Mouse (Mus musculus) kidney, embryonic 16.5 days (tissue): ENCODE results near the gene A630023A22Rik. TPM values are rescaled to one million over a fixed set of nuclear protein-coding genes. Genes with fewer than 3 reads are reported as not detected.

Source experiments
- ATAC-seq: fragments of 200-750 bp; cut with Nextera tagmentation; 2 replicates; pipeline ENCODE4 v1.8.0; 2017; ENCODE audit warnings: moderate TSS enrichment; ENCODE audit not compliant: low FRiP score, low TSS enrichment
- H3K27ac ChIP-seq: fragments of 300-500 bp; sonication (generic); 2 replicates; pipeline ENCODE4 v1.5.1; 2014; ENCODE audit warnings: low read length
- H3K27me3 ChIP-seq: fragments of 300-500 bp; sonication (generic); 2 replicates; pipeline ENCODE4 v1.6.1; 2014; ENCODE audit warnings: low read length, control low read depth, mixed read lengths; ENCODE audit not compliant: insufficient read depth
- H3K36me3 ChIP-seq: fragments of 300-500 bp; sonication (generic); 2 replicates; pipeline ENCODE4 v1.6.1; 2014; ENCODE audit warnings: low read length, control low read depth, mixed read lengths; ENCODE audit not compliant: insufficient read depth
- H3K4me1 ChIP-seq: fragments of 300-500 bp; sonication (generic); 2 replicates; pipeline ENCODE4 v1.6.1; 2014; ENCODE audit warnings: low read length, control low read depth, mixed read lengths; ENCODE audit not compliant: insufficient read depth
- H3K4me2 ChIP-seq: fragments of 300-500 bp; sonication (generic); replicated peaks from 2 replicates; pipeline ENCODE4 v1.6.1; 2014; ENCODE audit warnings: low read depth, low read length
- H3K4me3 ChIP-seq: fragments of 300-500 bp; sonication (generic); 2 replicates; pipeline ENCODE4 v1.5.1; 2014; ENCODE audit warnings: mild to moderate bottlenecking, low read length
- H3K9ac ChIP-seq: fragments of 300-500 bp; sonication (generic); replicated peaks from 2 replicates; pipeline ENCODE4 v1.6.1; 2014; ENCODE audit warnings: low read length
- H3K9me3 ChIP-seq: fragments of 300-500 bp; sonication (generic); 2 replicates; pipeline ENCODE4 v1.6.1; 2016; ENCODE audit warnings: low read length, control low read depth
- WGBS: fragments of 180-500 bp; shearing (Covaris S2); extraction: QIAGEN DNeasy Blood & Tissue Kit; methylation state at CpG from one replicate; pipeline ENCODE4 v1.1.7; 2014; 5-methylcytosine and 5-hydroxymethylcytosine counted together
- polyA plus RNA-seq: library from polyadenylated mRNA; unstranded; fragments of >200 nt; fragmentation: Nextera tagmentation; extraction: Ambion mirVana; gene quantifications from 2 replicates; pipeline ENCODE4 v1.2.1, GENCODE M21; 2015

The A630023A22Rik gene
- polyA plus RNA-seq, 1 experiment from 2014 or later: not detected

GRCm38 (mm10) chr14:34091475-34091874 lies 11.1 kb downstream of the A630023A22Rik start:
- Histone ChIP-seq H3K36me3 (no peaks in the 10 kb centered on the region), H3K4me3 (no peak overlapping the region), H3K27ac (no peak overlapping the region), H3K27me3 (no peaks in the 10 kb centered on the region), H3K9ac (no peak overlapping the region), H3K4me1 (no peaks in the 10 kb centered on the region), H3K4me2 (no peak overlapping the region), H3K9me3 (no peaks in the 10 kb centered on the region)
- WGBS: 86% methylated on average over 5 of the region's 5 CpGs
- no peak; the same call in 1 of the 2 replicates for ATAC-seq

- no peak for ATAC-seq
- WGBS: 85% methylated on average over 8 of the region's 8 CpGs
- no peaks in the 10 kb centered on the region for H3K4me1 ChIP-seq
- H3K36me3 ChIP-seq: no peaks in the 10 kb centered on the region
- no peak overlapping the region for H3K9ac ChIP-seq
- H3K27me3 ChIP-seq: no peaks in the 10 kb centered on the region
- H3K27ac ChIP-seq: no peak overlapping the region
- no peak overlapping the region for H3K4me3 ChIP-seq
- no peaks in the 10 kb centered on the region for H3K9me3 ChIP-seq
- H3K4me2 ChIP-seq: no peak overlapping the region
Observed at GRCm38 (mm10) chr14:34089796-34090195, 12.8 kb downstream of the A630023A22Rik start.

GRCm38 (mm10) chr14:34087856-34088398 lies 14.6 kb downstream of the A630023A22Rik start:
- Histone ChIP-seq H3K27me3 (no peaks in the 10 kb centered on the region), H3K9ac (no peak overlapping the region), H3K4me2 (no peak overlapping the region), H3K4me1 (no peaks in the 10 kb centered on the region), H3K9me3 (no peaks in the 10 kb centered on the region), H3K36me3 (no peaks in the 10 kb centered on the region), H3K27ac (no peak overlapping the region), H3K4me3 (no peak overlapping the region)
- ATAC-seq: no peak
- 54% methylated on average over 2 of the region's 2 CpGs for WGBS

- H3K36me3 ChIP-seq: no peaks in the 10 kb centered on the region
- no peak overlapping the region for H3K4me3 ChIP-seq
- no peaks in the 10 kb centered on the region for H3K27me3 ChIP-seq
- no peaks in the 10 kb centered on the region for H3K9me3 ChIP-seq
- no peak overlapping the region for H3K4me2 ChIP-seq
- no peak for ATAC-seq
- H3K27ac ChIP-seq: no peak overlapping the region
- 70% methylated on average over 4 of the region's 4 CpGs for WGBS
- no peaks in the 10 kb centered on the region for H3K4me1 ChIP-seq
- no peak overlapping the region for H3K9ac ChIP-seq
Observed at GRCm38 (mm10) chr14:34086806-34087205, 15.7 kb downstream of the A630023A22Rik start.

- Histone ChIP-seq H3K27me3 (no peaks in the 10 kb centered on the region), H3K9ac (no peak within 1 kb of the TSS), H3K36me3 (no peaks in the 10 kb centered on the region), H3K4me3 (no peak within 1 kb of the TSS), H3K9me3 (no peaks in the 10 kb centered on the region), H3K4me2 (no peak within 1 kb of the TSS), H3K27ac (no peak within 1 kb of the TSS), H3K4me1 (no peaks in the 10 kb centered on the region)
- 0 out of 2 replicates have a peak, but pooled peaks have one; percentile 12 for ATAC-seq
- WGBS: 41% methylated on average over 4 of the region's 4 CpGs
Observed at GRCm38 (mm10) chr14:34085731-34086130, 16.8 kb downstream of the A630023A22Rik start, which contains the start of gene Anxa8. TSS of gene Anxa8 (plus strand) at chr14:34085981.

- 9% methylated on average over 11 of the region's 11 CpGs for WGBS
- H3K27me3 ChIP-seq: no peaks in the 10 kb centered on the region
Observed at GRCm38 (mm10) chr14:34080321-34080997, 22.1 kb downstream of the A630023A22Rik start.

GRCm38 (mm10) chr14:34078293-34078692 lies 24.3 kb downstream of the A630023A22Rik start:
- ATAC-seq: no peak
- no peak overlapping the region for H3K9ac ChIP-seq
- 65% methylated on average over 4 of the region's 4 CpGs for WGBS
- no peaks in the 10 kb centered on the region for H3K36me3 ChIP-seq
- H3K4me2 ChIP-seq: no peak overlapping the region
- H3K9me3 ChIP-seq: no peaks in the 10 kb centered on the region
- H3K27ac ChIP-seq: no peak overlapping the region
- H3K4me1 ChIP-seq: no peaks in the 10 kb centered on the region
- no peaks in the 10 kb centered on the region for H3K27me3 ChIP-seq
- no peak overlapping the region for H3K4me3 ChIP-seq

More at GRCm38 (mm10) chr14:34080321-34080997, 22.1 kb downstream of the A630023A22Rik start:
- ATAC-seq: peak; percentile 87
- Histone ChIP-seq H3K9me3 (no peaks in the 10 kb centered on the region), H3K4me3 (no peak overlapping the region), H3K36me3 (no peaks in the 10 kb centered on the region), H3K27ac (no peak overlapping the region), H3K9ac (no peak overlapping the region), H3K4me2 (no peak overlapping the region), H3K4me1 (no peaks in the 10 kb centered on the region)

- Histone ChIP-seq H3K27ac (no peak overlapping the region), H3K4me3 (no peak overlapping the region), H3K36me3 (no peaks in the 10 kb centered on the region), H3K9me3 (no peaks in the 10 kb centered on the region), H3K9ac (no peak overlapping the region), H3K4me1 (no peaks in the 10 kb centered on the region), H3K4me2 (no peak overlapping the region), H3K27me3 (no peaks in the 10 kb centered on the region)
- 75% methylated on average over 5 of the region's 5 CpGs for WGBS
- no peak for ATAC-seq
Observed at GRCm38 (mm10) chr14:34077222-34077621, 25.3 kb downstream of the A630023A22Rik start.

GRCm38 (mm10) chr14:34075346-34075745 lies 27.2 kb downstream of the A630023A22Rik start:
- no peaks in the 10 kb centered on the region for H3K9me3 ChIP-seq
- no peaks in the 10 kb centered on the region for H3K27me3 ChIP-seq
- no peaks in the 10 kb centered on the region for H3K4me1 ChIP-seq
- H3K4me3 ChIP-seq: no peak overlapping the region
- H3K36me3 ChIP-seq: no peaks in the 10 kb centered on the region
- no peak overlapping the region for H3K9ac ChIP-seq
- H3K27ac ChIP-seq: no peak overlapping the region
- H3K4me2 ChIP-seq: no peak overlapping the region
- no peak for ATAC-seq
- WGBS: 30% methylated on average over 4 of the region's 4 CpGs

- H3K4me3 ChIP-seq: no peak overlapping the region
- no peak overlapping the region for H3K4me2 ChIP-seq
- no peaks in the 10 kb centered on the region for H3K9me3 ChIP-seq
- H3K4me1 ChIP-seq: no peaks in the 10 kb centered on the region
- WGBS: 68% methylated on average over 6 of the region's 6 CpGs
- H3K9ac ChIP-seq: no peak overlapping the region
- no peaks in the 10 kb centered on the region for H3K27me3 ChIP-seq
- no peak overlapping the region for H3K27ac ChIP-seq
- ATAC-seq: no peak
- H3K36me3 ChIP-seq: no peaks in the 10 kb centered on the region
Observed at GRCm38 (mm10) chr14:34071665-34072064, 30.9 kb downstream of the A630023A22Rik start.
